Mouse (Mus musculus) frontal cortex, postnatal 14 days (tissue): ENCODE measurements around the gene Gabbr2.
"Not testable (repeated sequence)": the region's sequence is repeated elsewhere in the genome, so short reads cannot be mapped to it uniquely, and the experiment has no call there.

Source experiments
- DNase-seq, 2 experiments: peaks; one replicate each; pipeline ENCODE4 v3.0.0; 2022; ENCODE audit warnings: low spot score in 2 of 2

Gene Gabbr2

DNA sequence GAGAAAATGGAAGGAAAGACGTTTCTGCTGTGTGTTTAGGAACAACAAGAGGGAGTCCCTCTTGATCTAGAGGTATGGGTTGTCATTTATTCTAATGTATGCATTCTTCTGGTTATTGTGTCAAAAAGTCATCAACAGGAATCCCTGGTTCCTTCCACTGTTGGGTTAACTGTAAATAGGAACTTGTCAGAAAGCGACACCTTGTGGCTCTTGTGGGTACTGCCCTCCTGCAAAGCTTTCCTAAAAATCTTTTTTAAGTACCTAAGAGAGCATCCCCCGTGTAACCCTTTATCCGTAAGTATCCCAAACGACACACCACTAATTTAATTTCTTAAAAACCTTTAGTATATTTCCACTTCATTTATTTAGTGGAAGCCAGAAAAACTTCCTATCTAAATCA lies 334.6 kb downstream of the Gabbr2 start:
- DNase-seq = peak in 1 of 2 experiments; percentile 71

DNA sequence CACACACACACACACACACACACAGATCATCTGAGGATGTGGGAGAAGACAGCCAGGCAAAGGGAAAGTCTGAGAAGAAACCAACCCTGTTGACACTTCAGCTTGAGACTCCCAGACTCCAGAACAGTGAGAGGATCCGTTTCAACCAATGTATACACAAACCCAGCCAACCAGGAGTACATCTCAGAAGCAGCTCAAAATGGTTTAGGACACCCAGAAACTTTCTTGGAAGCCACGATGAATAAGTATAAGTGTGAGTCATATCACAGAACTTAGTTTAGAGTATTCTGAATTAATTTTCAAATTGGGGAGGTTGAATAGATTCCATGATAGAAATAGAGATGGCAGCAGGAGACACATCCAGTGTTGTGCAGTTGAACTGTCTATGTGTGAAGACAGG lies 335.7 kb downstream of the Gabbr2 start:
- no peak for DNase-seq

DNA sequence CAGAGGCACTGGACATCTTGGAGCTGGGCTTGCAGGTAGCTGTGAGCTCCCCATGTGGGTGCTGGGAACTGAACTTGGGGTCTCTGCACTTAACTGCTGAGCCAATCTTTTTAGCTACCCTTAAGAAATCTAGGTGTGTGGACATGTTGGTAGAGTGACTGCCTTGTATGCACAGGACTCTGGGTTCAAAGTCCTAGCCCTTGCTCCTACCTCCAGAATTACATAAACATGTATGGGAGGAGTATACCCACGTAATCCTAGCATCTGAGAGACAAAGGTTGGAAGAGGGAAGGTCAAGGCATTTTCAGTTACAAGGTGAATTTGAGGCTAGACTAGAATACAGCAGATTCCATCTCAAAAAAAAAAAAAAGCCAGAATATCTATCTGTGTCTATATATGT lies 336.4 kb downstream of the Gabbr2 start:
- no peak for DNase-seq

DNA sequence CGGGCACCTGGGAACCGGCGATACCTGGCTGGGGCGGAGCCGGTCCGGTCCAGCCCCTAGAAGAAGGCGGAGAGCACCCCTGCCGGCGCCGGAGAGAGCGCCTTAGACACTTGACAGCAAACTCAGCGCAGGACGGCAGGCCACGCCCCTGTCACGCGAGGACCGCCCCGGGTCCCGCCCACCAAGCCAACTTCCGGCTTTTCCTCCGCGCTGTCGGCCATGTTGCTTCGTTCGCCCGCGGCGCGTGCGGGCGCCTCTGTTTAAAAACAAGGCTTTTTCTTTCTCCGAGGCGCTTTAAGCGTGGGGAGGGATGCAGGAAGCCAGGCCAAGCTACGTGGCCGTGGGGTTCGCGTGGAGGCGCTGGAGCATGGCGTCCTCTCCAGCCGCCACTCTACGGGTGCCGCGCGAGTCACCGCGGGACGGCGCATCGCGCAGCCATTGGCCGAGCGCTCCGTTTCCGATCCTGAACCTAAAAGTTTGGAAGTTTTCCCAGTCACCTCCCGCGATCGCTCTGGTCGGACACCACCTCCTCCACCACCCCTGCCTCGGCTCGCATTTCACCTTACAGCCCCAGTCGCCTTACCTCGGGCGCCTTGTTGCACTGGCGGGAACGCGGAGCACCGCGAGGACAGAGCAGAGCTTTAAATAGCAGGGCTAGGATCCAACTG lies 341.5 kb downstream of the Gabbr2 start, which contains the start of gene Tbc1d2:
Gene Tbc1d2 (minus strand): TSS at position 124 of the 668 bp plus-strand sequence.
- peak; percentile 79 to 93 for DNase-seq

DNA sequence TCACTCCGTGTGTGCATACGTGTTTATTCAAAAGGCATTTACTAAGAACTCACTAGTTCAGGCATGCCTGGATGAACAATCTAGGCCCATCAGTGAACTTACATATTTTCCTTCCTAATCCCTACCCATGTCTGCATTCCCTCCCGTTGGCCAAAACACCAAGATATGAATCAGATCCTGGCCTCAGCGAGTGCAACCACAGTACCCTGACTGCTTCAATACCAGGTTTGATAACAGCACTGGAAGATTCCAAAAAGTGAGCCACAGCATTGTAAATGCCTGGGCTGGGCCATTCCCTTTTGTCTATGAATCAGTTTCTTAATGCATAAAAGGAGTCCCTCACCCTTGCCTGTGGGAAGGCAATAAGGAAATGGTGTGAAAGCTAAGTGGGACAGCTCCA lies 342.5 kb downstream of the Gabbr2 start:
- no peak for DNase-seq

DNA sequence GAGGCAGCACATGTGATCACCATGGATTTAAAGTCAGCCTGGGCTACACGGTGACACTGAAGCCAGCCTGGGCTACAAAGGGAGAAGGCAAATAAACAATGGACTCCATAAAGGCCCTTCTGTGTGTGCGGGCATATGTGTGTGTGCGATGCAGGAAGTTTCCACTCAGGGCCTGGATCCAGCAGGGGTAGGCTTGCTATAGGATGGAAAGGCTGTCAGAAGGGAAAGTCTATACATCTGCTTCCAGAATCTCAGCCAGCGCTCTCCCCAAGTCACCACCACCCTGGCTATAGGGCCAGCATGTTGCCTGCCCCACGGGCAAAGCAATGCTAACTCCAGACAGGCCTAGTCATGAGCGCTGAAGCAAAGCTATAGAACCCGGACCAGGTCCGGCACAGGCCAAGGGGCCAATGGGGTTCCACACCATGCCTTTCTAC lies 348.0 kb downstream of the Gabbr2 start:
- DNase-seq = no peak

DNA sequence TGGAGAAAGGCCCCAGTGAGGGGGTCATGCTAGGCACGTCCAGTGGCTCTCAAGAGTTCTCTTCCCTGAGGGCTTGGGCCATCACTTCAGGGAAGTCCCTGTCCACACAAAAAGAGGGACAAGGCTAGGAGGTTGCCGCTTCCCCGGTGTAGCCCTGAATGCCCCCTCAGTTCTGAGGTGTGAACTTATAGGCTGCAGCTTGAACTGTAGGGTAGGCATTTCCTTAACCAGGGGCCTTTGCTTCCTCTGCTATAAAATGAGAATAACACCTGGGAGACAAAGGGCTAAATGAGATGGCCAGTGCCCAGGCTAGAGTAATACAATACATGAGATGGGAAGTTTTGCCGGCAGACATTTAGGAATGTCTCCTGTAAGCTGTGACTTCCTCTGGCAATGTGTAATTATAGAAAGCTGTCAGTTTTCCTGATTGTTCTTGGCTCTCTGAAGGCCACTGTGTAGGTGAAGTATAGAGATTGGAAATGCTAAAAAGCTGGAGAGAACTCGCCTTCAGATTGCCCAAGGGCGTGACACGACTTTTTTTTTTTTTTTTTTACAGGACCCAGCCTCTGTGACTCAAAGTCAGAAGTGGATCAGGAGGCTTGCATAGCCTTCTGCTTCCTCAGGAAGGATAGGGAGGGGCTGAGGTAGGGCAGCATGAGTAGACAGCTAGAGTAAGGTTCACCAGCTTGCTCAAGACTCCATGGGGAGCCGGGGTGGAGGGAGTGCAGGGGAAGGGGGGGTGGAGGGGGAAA lies 348.6 kb downstream of the Gabbr2 start:
- DNase-seq = no peak

DNA sequence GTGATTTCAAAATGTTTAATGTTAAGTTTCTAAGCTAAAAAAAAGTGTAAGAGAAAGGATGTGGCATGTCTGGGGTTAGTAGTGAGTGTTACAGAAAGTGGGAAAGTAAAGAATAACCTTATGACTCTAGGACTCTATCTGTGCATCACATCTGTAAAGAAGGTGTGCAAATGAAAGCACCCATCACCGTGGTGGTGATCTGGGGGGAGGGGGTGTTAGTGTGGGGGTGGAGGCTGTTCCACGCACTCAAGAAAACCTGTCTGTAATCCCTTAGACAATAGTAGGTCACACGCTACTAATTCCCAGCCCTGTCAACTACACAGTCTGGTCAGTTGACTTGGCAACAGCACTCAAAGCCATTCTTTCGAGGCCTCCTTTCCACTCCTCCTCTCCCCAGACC lies 350.4 kb downstream of the Gabbr2 start:
- DNase-seq = no peak

DNA sequence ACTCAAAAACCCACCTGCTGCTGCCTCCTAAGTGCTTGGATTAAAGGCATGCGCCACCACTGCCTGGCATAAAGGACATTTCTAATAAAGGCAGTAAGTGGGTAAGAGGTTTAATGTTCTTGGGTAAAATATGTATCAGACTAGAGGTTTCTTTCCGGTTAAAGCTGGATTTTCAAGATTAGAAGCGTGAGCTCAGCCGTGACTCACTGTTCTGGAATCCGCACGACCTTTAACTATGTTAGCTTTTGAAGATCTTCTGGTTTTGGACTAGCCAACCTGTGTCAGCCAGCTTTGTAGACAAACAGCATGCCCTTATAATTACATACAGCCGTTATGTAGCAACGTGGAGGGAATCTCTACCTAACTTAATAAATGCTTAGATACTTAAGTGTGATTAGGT lies 351.8 kb downstream of the Gabbr2 start:
- no peak for DNase-seq

DNA sequence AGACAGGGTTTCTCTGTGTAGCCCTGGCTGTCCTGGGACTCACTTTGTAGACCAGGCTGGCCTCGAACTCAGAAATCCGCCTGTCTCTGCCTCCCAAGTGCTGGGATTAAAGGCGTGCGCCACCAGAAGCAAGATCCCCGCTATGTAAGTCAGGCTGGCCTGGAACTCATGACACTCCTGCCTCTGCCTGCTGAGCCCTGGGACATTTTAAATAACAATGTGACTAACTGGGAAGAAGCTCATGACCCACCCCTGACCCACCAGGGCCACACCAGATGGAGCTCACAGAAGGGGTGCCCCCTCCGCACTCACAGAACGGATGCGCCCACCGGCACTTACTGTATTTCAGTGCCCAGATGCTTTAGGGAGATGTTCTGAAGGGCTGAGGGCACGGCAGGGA lies 354.4 kb downstream of the Gabbr2 start:
- DNase-seq = not testable (repeated sequence)

DNA sequence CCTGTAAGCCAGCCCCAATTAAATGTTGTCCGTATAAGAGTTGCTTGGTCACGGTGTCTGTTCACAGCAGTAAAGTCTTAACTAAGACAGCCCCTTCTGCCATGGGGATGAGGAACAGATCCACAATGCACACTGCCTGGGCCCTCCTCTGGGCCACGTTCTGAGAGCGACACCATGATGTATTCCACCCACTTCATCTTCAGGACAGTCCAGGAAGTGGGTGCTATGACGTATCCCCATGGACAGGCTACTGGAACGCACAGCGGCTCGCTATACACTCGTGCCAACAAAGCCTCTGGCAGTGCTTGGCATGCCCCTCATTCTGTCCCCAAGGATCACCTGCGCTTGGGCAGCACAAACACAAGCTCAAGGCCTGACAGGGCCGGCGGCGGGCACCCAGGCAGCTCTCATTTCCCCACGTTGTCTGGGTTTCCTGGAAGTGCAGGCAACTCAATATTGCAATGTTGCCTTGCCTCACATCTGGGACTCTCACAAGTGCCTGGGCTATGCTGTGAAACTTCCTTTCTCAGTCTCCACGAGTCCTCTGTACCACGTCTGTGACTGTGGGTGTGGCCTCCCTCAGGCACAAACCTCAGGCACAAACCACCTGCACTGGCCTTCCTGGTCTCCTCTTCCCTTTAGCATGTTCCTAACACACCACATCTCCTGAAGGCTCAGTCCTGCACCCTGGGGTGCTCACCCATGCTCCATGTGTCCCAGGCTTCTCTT lies 355.8 kb downstream of the Gabbr2 start:
- no peak for DNase-seq

DNA sequence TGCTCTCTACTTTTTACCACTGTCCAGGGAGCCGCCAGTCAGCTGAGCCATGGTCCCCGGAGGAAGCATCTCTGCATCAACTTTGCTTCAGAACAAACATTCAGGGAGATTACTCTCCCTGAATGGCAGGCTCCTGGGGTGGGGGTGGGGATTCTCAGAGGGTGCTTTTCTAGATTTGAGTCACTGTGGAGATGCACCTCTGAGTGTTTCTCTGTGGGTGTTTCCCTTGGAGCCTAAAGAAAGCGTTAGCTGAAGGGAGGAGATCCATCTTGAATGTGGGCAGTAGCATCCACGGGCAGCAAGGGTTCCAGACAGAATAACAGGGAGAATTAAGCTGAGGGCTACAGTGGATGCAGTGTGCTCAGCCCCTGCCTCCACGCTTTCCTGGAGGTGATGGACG lies 356.8 kb downstream of the Gabbr2 start:
- DNase-seq = no peak

DNA sequence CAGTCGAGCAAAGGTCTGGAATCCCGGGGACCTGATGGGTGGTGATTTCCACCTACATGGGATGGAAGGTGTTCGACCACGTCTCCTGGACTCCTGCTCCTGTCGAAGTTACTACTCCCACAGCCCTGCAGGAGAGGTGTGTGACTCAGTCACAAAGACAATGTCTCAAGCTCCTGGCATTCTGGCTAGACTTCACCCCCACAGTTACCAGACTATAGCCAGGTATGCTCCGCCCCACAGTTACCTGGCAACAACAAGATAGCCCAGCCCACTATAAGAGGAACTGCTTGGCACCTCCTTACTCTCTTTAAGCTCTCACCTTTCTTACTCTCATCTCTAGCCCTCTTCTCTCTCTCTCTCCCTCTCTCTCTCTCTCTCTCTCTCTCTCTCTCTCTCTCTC lies 358.1 kb downstream of the Gabbr2 start:
- DNase-seq = not testable (repeated sequence)

DNA sequence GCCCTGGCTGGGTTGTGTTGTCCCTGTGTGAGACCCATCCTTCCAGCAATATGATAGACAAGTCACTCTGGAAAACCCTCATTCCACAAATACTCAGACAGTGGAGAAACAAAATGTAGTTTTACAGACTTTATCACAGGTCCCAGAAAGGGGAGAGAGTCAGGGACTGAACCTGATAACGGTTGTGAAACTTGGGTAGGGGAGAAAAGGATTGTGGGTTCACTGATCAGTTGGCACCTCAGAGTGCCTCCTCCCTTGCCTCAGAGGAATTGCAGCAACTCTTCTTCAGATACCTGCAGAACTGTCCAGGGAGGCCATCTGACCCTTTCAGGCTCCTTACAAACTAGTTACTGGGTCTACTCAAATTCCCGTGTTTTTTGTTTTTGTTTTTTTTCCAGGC lies 359.2 kb downstream of the Gabbr2 start:
- no peak for DNase-seq

DNA sequence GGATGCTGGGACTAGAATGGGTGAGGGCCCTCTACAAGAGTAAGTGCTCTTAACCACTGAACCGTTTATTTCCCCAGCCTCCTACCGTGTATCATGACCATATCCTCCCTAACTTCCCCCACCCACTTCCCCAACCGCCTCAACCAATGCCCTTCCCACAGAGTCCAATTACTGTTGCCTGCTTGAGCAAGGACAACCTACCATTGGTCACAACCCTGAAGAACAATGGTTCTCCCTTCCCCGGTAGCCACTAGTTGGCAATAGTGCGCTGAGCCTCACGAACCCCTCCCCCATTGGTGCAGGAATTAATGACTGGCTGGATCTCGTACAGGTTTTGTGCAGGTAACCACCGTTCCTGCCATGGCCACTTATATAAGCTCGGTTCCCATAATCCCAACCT lies 361.3 kb downstream of the Gabbr2 start:
- no peak for DNase-seq

DNA sequence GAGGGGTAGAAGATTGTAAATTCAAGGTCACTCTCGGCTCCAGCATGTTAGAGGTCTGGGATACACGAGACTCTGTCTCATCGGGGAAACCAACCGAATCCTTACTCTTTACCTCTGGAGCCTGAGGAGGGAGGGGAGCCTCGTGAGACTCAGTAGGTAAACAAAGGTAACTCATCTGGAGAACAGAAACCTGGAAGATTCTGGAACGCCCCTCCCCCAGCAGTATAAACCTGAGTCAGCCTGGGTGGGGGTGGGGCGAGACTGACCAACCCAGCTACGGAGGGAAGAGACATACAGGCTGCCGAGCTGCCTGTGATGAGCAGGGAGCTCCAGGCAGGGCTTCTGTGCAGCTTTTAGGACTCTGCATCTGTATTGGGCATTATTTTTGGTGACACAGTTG lies 362.8 kb downstream of the Gabbr2 start:
- DNase-seq = no peak

DNA sequence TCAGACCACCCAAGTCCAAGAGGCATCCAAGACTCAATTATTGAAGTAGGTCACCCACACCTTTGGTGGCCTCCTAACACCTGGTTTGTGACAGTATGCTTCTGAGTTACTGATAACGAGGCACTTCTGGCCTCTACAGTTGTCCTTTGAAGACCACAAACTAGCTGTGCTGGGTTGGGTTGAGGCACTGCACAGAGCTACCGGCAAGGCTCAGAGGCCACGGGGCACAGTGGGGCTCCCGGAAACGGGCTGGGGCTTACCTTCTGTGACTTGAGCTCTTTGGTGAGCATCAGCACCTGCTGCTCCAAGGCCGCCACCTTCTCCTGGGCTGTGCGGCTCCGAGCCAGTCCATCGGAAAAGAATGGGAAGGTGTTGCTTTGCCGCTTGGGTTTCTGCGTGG lies 363.6 kb downstream of the Gabbr2 start:
- DNase-seq = no peak

DNA sequence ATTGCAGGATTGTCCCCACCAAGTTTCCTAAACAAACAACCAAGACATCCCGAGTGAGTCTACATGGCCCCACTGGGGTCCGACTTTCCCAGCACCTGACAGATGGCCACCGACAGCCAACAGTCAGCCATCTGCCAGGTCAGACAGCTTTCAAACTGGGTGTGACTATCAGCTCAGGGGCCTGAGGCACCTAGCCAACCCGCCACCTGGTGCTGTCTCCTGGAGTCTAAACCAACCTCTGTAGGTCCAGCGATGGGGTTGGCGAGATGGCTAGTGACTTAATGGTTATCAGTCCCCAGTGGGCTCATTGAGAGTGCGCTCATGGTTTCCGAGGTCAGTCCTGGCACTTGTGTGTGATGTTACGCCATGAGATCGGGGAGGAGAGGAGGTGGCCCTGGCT lies 366.6 kb downstream of the Gabbr2 start:
- DNase-seq = no peak

DNA sequence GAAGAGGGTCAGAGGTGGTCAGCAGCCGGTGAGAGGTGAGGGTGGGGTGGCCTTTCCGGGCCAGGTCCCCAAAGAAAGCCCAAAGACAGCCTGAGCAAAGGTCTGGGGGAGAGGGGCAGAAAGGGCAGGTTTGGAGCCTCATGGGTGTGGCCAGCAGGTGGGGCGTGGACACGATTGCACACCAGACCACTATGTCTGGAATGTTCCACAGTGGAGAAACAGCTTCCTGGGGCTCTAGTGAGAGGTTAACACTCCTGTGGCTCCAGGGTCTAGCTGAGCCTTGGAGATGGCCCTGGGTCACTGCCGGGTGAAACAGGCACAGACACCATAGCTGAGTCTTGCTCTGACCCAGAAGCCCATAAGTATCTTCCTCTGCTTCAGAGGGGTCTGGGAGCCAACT lies 368.7 kb downstream of the Gabbr2 start:
- DNase-seq = no peak

DNA sequence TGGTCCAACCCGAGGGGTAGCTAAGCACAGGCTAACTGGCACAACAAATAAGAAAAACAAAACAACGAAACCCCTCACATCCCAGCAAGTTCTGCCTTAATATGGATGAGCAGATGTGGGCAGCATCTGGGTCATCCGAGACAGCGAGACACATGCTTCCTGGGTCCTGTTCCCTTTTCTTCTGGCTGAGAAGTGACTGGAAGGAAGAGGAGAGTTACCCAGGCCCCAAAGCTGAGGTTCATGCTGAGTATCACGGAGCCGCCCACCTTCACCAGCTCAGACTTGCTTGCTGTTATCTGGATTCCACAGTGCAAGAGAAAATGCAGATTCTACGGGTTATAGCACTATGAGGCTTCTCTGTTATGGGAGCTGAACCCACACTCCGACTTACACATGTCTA lies 370.7 kb downstream of the Gabbr2 start:
- no peak for DNase-seq

DNA sequence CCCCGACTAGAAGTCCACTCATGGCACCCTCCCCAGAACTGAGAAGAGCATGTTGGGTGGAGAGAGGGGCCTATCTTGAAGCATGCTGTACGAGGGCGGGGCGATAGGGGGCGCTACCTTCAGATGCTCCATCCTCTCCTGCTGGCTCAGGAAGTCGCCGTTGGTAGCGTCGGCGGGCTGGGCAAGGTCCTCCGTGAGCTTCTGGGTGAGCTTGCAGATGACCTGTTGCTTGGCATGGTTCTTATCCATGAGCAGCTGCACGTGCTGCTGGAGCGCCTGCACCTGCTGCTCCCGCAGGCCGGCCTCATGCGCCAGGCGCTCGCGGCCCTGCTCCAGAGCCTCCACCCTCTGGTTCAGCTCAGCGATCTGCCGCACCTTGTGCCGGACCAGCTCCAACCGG lies 371.3 kb downstream of the Gabbr2 start:
- DNase-seq = no peak

DNA sequence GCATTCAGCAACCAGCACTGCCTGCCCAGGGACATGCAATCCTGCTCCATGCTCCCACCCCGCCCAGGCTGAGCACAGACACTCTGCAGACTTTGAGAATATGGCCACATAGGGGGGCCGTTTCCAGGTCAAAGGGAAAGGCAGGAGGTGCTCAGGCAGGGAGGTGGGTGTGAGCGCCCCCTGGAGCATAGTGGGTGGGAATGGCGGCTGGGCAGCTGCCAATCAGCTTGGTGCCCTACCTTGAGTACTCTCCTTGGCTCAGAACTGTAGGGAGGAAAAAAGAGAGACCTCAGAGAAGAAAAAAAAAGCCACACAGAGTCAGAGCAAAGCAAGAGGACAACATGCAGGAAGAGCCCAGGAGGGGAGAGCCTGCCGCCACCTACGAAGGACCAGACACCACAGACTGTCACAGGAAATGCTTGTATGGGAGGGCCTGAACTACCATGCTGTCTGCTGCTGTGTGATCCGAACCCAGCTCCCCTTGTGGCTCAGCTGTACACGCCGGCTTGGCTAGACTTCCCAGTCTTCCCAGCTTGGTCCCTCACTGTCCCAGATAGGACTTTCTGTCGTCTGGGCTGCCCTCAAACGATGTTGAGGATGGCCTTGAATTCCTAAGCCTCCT lies 373.4 kb downstream of the Gabbr2 start:
- DNase-seq = no peak
